Mouse (Mus musculus) lung, adult 2 months (tissue): ENCODE results near the gene Bpi.

Experiments used
- CTCF ChIP-seq: fragments of 200-500 bp; IDR thresholded peaks from 2 replicates; pipeline ENCODE4 v1.5.1; 2011; ENCODE audit warnings: mild to moderate bottlenecking, low read length, control low read depth; ENCODE audit not compliant: insufficient read depth
- POLR2A ChIP-seq: fragments of 200-500 bp; IDR thresholded peaks from 2 replicates; pipeline ENCODE4 v1.6.1; 2011; ENCODE audit warnings: low read depth, mild to moderate bottlenecking, control low read depth, low read length, borderline replicate concordance; ENCODE audit errors: extremely low read depth

GRCm38 (mm10) chr2:158238101-158238500 lies 19.8 kb upstream of the Bpi start:
- TF ChIP-seq CTCF (no peak), POLR2A (no peak)
